Mouse (Mus musculus): ENCODE measurements around the gene Klf12. TPM values are rescaled to one million over a fixed set of nuclear protein-coding genes. Genes with fewer than 3 reads are reported as not detected.

Gene Klf12
- total RNA-seq, 2 experiments from 2014 or later = 40.2 to 41.2 TPM

GRCm38 (mm10) chr14:100189490-100190197 lies 94.8 kb downstream of the Klf12 start:
- no peak for DNase-seq (ENCODE audit: extremely low spot score in 1 of 2, low spot score in 2 of 2)
- intact Hi-C loops (cut with DNase I) = no loop called here

DNA sequence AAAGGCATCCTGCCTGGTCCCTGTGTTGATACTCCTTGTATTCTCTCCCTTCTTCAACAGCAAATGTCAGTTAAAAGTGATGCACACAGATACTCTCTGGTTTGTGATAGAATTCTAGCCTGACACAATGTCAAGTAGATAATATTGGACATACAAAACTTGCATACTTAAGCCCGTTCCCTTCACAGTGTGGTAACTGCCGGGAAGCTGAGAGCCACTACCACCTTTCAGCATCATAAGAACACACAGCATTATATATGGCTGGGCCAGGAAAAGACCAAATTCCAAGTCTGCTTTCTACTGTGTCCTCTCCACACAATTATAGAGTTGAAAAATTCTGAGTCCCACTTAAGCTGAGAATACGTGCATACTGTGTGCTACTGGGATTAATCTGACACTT lies 97.1 kb downstream of the Klf12 start:
- no peak for DNase-seq (ENCODE audit: extremely low spot score in 1 of 2, low spot score in 2 of 2)
- intact Hi-C loops (cut with DNase I) = no loop called here

GRCm38 (mm10) chr14:100177796-100178195 lies 106.7 kb downstream of the Klf12 start:
- DNase-seq (ENCODE audit: extremely low spot score in 1 of 2, low spot score in 2 of 2) = no peak
- intact Hi-C loops (cut with DNase I) = no loop called here

- intact Hi-C loops (cut with DNase I) = no loop called here
Observed at GRCm38 (mm10) chr14:100165075-100165474, 119.4 kb downstream of the Klf12 start.

DNA sequence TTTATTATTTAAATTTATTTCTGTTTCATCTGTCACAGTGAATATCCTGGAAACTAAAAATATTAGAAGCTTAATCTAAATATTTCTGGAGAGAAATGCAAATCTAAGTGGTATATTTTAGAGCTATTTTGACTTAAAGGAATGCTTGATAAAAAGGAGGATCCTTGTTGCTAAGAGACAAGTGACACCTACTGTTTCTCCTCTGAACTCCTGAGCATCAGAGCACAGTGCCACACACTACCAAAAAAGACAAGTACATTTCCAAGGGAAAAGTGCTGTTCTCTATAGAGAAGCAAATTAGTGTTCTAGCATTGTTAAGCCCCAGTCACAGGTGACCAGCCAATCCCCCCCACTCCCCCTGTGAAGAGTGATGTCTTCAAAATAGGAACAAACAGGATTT lies 127.8 kb downstream of the Klf12 start:
- intact Hi-C loops (cut with DNase I) = no loop called here
- no peak for DNase-seq (ENCODE audit: extremely low spot score in 1 of 2, low spot score in 2 of 2)

More at GRCm38 (mm10) chr14:100165075-100165474, 119.4 kb downstream of the Klf12 start:
- DNase-seq (ENCODE audit: extremely low spot score in 1 of 2, low spot score in 2 of 2) = no peak

DNA sequence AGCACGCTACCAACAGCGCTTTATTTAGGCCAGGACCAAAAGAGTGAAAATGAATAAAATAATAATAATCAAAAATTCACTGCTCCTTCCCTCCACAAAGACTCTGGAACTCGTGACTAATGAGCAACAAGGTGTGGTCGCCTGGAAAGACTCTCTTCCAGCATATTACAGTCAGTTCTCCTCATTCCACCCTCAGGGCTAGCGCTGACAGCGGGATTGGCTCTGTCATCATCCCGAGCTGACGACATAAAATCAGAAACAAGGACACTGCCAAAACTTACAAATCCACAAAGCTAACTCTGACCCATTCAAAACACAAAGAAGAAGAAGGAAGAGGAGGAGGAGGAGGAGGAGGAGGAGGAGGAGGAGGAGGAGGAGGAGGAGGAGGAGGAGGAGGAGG lies 136.8 kb downstream of the Klf12 start:
- intact Hi-C loops (cut with DNase I) = no loop called here

GRCm38 (mm10) chr14:100140370-100140769 lies 144.1 kb downstream of the Klf12 start:
- no peak for DNase-seq (ENCODE audit: extremely low spot score in 1 of 2, low spot score in 2 of 2)
- intact Hi-C loops (cut with DNase I) = no loop called here

More for the DNA sequence above, 136.8 kb downstream of the Klf12 start:
- DNase-seq (ENCODE audit: extremely low spot score in 1 of 2, low spot score in 2 of 2) = no peak

DNA sequence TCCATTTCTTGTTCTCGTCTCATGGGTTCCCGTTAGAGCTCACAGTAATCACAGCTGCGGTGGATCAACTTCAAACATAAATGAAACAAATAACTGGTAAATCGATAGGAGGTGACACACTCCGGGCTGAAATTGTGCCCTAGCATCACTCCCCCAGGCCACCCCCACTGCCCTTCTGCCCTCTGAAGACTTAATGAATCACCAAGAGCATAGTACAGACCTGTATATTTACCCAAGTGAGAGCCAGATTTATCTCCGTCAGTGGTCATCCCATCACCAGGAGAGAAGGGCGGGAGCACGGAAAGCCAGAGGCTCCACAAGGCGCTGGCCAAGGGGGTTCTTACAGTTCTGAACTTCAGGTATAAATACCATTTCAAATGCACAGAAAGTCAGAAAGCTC lies 150.2 kb downstream of the Klf12 start:
- no peak for DNase-seq (ENCODE audit: extremely low spot score in 1 of 2, low spot score in 2 of 2)
- intact Hi-C loops (cut with DNase I) = no loop called here

DNA sequence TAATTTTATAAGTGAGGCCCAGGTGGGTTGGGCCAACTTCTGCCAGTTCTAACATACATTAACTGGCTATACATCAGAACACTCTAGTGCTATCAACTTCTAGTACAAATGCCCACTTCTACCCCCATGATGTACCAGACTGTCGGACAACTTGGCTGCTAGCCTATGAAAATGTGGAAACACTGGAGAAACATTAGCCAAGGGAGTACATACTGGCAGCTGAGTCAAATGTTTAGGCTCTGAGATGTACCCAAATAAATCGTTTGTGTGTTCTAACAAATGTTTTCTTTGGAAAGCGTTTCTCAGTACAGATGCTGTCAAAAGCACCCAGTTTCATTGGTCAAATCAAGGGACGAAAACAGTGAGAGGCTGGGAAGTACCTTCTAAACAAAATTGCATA lies 152.0 kb downstream of the Klf12 start:
- DNase-seq (ENCODE audit: extremely low spot score in 1 of 2, low spot score in 2 of 2) = no peak
- intact Hi-C loops (cut with DNase I) = no loop called here

- DNase-seq (ENCODE audit: extremely low spot score in 1 of 2, low spot score in 2 of 2) = no peak
- intact Hi-C loops (cut with DNase I) = no loop called here
Observed at GRCm38 (mm10) chr14:100126126-100126525, 158.4 kb downstream of the Klf12 start.

- DNase-seq (ENCODE audit: extremely low spot score in 1 of 2, low spot score in 2 of 2) = no peak
- intact Hi-C loops (cut with DNase I) = no loop called here
Observed at GRCm38 (mm10) chr14:100121075-100121474, 163.4 kb downstream of the Klf12 start.

GRCm38 (mm10) chr14:100119866-100120265 lies 164.6 kb downstream of the Klf12 start:
- intact Hi-C loops (cut with DNase I) = no loop called here
- DNase-seq (ENCODE audit: extremely low spot score in 1 of 2, low spot score in 2 of 2) = no peak

GRCm38 (mm10) chr14:100113419-100113818 lies 171.1 kb downstream of the Klf12 start:
- DNase-seq (ENCODE audit: extremely low spot score in 1 of 2, low spot score in 2 of 2) = no peak
- intact Hi-C loops (cut with DNase I) = no loop called here

- no peak for DNase-seq (ENCODE audit: extremely low spot score in 1 of 2, low spot score in 2 of 2)
- intact Hi-C loops (cut with DNase I) = no loop called here
Observed at GRCm38 (mm10) chr14:100111735-100112134, 172.7 kb downstream of the Klf12 start.

DNA sequence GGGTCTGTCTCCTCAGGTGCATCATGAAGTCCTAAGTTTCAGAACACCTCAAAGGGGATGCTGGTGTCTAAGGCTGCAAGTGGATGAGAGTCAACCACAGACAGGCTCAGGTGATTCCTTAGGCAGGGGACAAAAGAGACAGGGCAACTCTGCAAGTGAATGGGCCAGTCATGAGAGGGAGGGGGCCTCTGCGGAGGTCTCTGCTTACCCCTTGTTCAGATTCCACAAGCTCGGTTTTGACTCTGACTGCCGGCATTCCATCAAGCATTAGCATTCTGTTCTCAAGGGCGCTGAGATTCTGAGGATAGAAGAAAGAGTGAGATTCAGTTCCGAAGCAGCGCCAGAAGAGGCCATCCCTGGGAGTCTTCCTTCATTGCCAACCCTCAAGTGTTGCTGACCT lies 174.9 kb downstream of the Klf12 start:
- no peak for DNase-seq (ENCODE audit: extremely low spot score in 1 of 2, low spot score in 2 of 2)
- intact Hi-C loops (cut with DNase I) = no loop called here

DNA sequence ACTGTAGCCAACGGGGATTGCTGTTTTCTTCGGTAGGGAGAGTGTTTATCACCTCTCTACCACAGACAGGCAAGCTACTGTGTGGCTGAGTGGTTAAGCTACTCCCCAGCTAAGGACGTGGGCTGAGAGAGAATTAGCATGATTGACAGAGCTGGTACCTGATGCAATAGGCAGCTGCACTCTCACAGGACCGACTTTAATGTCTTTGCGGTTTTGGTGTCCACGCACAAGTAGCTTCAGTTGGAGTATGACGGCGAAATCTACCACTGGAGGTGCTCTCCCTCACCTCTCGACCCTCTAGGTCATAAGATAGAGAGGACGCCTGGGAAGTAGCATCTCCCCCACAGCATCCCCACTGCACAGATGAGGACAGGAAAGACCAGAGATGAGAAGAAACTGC lies 178.9 kb downstream of the Klf12 start:
- intact Hi-C loops (cut with DNase I) = no loop called here
- DNase-seq (ENCODE audit: extremely low spot score in 1 of 2, low spot score in 2 of 2) = no peak

- DNase-seq (ENCODE audit: extremely low spot score in 1 of 2, low spot score in 2 of 2) = no peak
- intact Hi-C loops (cut with DNase I) = no loop called here
Observed at GRCm38 (mm10) chr14:100104818-100105217, 179.7 kb downstream of the Klf12 start.

DNA sequence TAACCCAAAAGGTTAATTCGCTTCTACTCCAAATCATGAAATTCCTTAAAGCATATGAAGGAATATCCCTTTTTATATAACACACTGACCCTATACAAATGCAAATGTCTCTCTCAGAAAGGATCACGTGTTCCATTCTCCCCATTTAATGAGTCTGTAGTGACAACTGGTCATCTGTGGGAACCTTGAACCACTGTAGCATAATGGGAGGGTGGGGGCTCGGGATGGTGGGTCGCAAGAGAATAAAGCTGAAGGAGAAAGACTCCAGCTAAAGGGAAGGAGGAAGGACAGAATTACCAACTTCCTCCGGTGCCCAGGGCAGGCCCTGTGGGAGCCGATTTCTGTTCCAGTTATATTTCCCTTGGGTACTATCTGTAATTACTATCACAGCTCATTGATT lies 180.7 kb downstream of the Klf12 start:
- intact Hi-C loops (cut with DNase I) = no loop called here
- no peak for DNase-seq (ENCODE audit: extremely low spot score in 1 of 2, low spot score in 2 of 2)

GRCm38 (mm10) chr14:100097208-100098189 lies 187.0 kb downstream of the Klf12 start:
- intact Hi-C loops (cut with DNase I) = no loop called here
- no peak for DNase-seq (ENCODE audit: extremely low spot score in 1 of 2, low spot score in 2 of 2)

- intact Hi-C loops (cut with DNase I) = no loop called here
- no peak for DNase-seq (ENCODE audit: extremely low spot score in 1 of 2, low spot score in 2 of 2)
Observed at GRCm38 (mm10) chr14:100095730-100096129, 188.7 kb downstream of the Klf12 start.
